Mouse (Mus musculus) bone marrow, adult 2 months (tissue): ENCODE data around the gene Aff3.

Experiments used
- CTCF ChIP-seq: fragments of 200-500 bp; IDR thresholded peaks from 2 replicates; pipeline ENCODE4 v1.5.1; 2011; ENCODE audit warnings: low read length, control low read depth; ENCODE audit not compliant: control insufficient read depth, insufficient read depth
- POLR2A ChIP-seq: fragments of 200-500 bp; IDR thresholded peaks from 2 replicates; pipeline ENCODE4 v1.6.1; 2011; ENCODE audit warnings: low read depth, mild to moderate bottlenecking, control low read depth, low read length, borderline replicate concordance; ENCODE audit not compliant: control insufficient read depth

DNA sequence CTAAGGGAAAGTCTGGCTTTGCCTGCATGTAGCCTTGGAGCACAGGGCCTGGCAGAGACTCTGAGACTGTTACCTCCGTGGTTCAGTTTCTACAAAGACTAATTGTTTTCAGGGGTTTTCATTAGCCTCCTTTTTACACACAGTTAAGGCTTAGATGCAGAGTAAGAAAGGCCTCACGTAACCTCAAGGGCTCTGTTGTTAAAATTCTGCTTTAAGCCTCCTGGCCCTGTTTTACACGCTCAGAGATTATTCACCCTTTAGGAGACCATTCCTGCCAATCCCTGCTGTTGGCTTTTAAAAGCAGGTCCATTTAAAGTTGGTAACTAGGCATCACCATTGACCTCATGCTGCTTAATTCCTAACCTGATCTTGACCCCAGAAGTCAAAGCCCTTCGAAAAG lies 22.5 kb downstream of the Aff3 start:
- TF ChIP-seq POLR2A: no peak
- TF ChIP-seq CTCF: no peak
